Mouse (Mus musculus) forebrain, embryonic 14.5 days (tissue): ENCODE measurements around the gene Xxylt1. TPM values are rescaled to one million over a fixed set of nuclear protein-coding genes. Genes with fewer than 3 reads are reported as not detected.
A peak's percentile ranks its signal among the peaks of the same experiment; 100 is the strongest.

Experiments used
- ATAC-seq: fragments of 200-750 bp; cut with Nextera tagmentation; 2 replicates; pipeline ENCODE4 v1.8.0; 2017; ENCODE audit warnings: mild to moderate bottlenecking, moderate library complexity
- DNase-seq: peaks from one replicate; pipeline ENCODE4 v3.0.0-alpha.2; 2015; ENCODE audit warnings: low spot score
- H3K27ac ChIP-seq: fragments of 300-500 bp; sonication (generic); 2 replicates; pipeline ENCODE4 v1.5.1; 2014; ENCODE audit warnings: low read depth, mild to moderate bottlenecking, control low read depth, low read length, moderate library complexity
- H3K27me3 ChIP-seq: fragments of 300-500 bp; sonication (generic); replicated peaks from 2 replicates; pipeline ENCODE4 v1.6.1; 2014; ENCODE audit warnings: low read length, control low read depth, mixed read lengths; ENCODE audit not compliant: control insufficient read depth, insufficient read depth
- H3K36me3 ChIP-seq: fragments of 300-500 bp; sonication (generic); 2 replicates; pipeline ENCODE4 v1.6.1; 2014; ENCODE audit warnings: low read length, control low read depth; ENCODE audit not compliant: control insufficient read depth, insufficient read depth
- H3K4me1 ChIP-seq: fragments of 300-500 bp; sonication (generic); 2 replicates; pipeline ENCODE4 v1.6.1; 2014; ENCODE audit warnings: antibody characterized with exemption, low read length, control low read depth; ENCODE audit not compliant: control insufficient read depth, insufficient read depth
- H3K4me2 ChIP-seq: fragments of 300-500 bp; sonication (generic); 2 replicates; pipeline ENCODE4 v1.6.1; 2014; ENCODE audit warnings: mild to moderate bottlenecking, control low read depth, low read length
- H3K4me3 ChIP-seq: fragments of 300-500 bp; sonication (generic); 2 replicates; pipeline ENCODE4 v1.5.1; 2014; ENCODE audit warnings: low read depth, low read length, control low read depth
- H3K9ac ChIP-seq: fragments of 300-500 bp; sonication (generic); 2 replicates; pipeline ENCODE4 v1.6.1; 2014; ENCODE audit warnings: mild to moderate bottlenecking, low read length, control low read depth, moderate library complexity
- H3K9me3 ChIP-seq: fragments of 300-500 bp; sonication (generic); replicated peaks from 2 replicates; pipeline ENCODE4 v1.6.1; 2016; ENCODE audit warnings: low read length, control low read depth, mixed read lengths; ENCODE audit not compliant: control insufficient read depth
- WGBS: fragments of 180-500 bp; shearing (Covaris S2); extraction: QIAGEN DNeasy Blood & Tissue Kit; methylation state at CpG from one replicate; pipeline ENCODE4 v1.1.7; 2014; 5-methylcytosine and 5-hydroxymethylcytosine counted together
- polyA plus RNA-seq: library from polyadenylated mRNA; unstranded; fragments of >200 nt; fragmentation: Nextera tagmentation; extraction: Ambion mirVana; gene quantifications from 2 replicates; pipeline ENCODE4 v1.2.1, GENCODE M21; 2014

Gene Xxylt1
- polyA plus RNA-seq, 1 experiment from 2014 or later = 8.5 TPM

GRCm38 (mm10) chr16:31037431-31037830, 43.8 kb downstream of the Xxylt1 start:
- Histone ChIP-seq H3K9ac (no peak overlapping the region), H3K27ac (no peak overlapping the region), H3K27me3 (no peaks in the 10 kb centered on the region), H3K36me3 (no peaks in the 10 kb centered on the region), H3K4me1 (peaks cover 15% of the 10 kb centered on the region), H3K9me3 (no peaks in the 10 kb centered on the region), H3K4me3 (no peak overlapping the region), H3K4me2 (no peak overlapping the region)
- ATAC-seq (no peak), DNase-seq (peak; percentile 37)
- WGBS = 48% methylated on average over 1 of the region's 1 CpGs

- no peak overlapping the region for H3K27ac ChIP-seq
- peak; percentile 66 for DNase-seq
- H3K4me2 ChIP-seq = no peak overlapping the region
- H3K36me3 ChIP-seq = no peaks in the 10 kb centered on the region
- WGBS = 74% methylated on average over 8 of the region's 8 CpGs
- H3K9ac ChIP-seq = no peak overlapping the region
- H3K4me1 ChIP-seq = peaks cover 15% of the 10 kb centered on the region
- H3K4me3 ChIP-seq = no peak overlapping the region
- ATAC-seq = peak; percentile 54; the same call in 1 of the 2 replicates
- H3K27me3 ChIP-seq = no peaks in the 10 kb centered on the region
- no peaks in the 10 kb centered on the region for H3K9me3 ChIP-seq
Measured at GRCm38 (mm10) chr16:31035651-31036245, 45.5 kb downstream of the Xxylt1 start.

- H3K27me3 ChIP-seq = no peaks in the 10 kb centered on the region
- H3K4me1 ChIP-seq = peaks cover 15% of the 10 kb centered on the region
- no peak for DNase-seq
- H3K4me2 ChIP-seq = no peak overlapping the region
- H3K36me3 ChIP-seq = no peaks in the 10 kb centered on the region
- H3K4me3 ChIP-seq = no peak overlapping the region
- 71% methylated on average over 7 of the region's 7 CpGs for WGBS
- ATAC-seq = no peak
- no peak overlapping the region for H3K27ac ChIP-seq
- no peak overlapping the region for H3K9ac ChIP-seq
- no peaks in the 10 kb centered on the region for H3K9me3 ChIP-seq
Measured at GRCm38 (mm10) chr16:31035235-31035634, 46.0 kb downstream of the Xxylt1 start.

- peak; percentile 40 for DNase-seq
- 5% methylated on average over 3 of the region's 3 CpGs for WGBS
- Histone ChIP-seq H3K4me3 (no peak overlapping the region), H3K27ac (no peak overlapping the region; the same call in 1 of the 2 replicates), H3K4me1 (peaks cover 15% of the 10 kb centered on the region), H3K27me3 (no peaks in the 10 kb centered on the region), H3K9ac (no peak overlapping the region), H3K36me3 (no peaks in the 10 kb centered on the region), H3K9me3 (no peaks in the 10 kb centered on the region), H3K4me2 (no peak overlapping the region)
- no peak for ATAC-seq
Measured at GRCm38 (mm10) chr16:31034051-31034450, 47.2 kb downstream of the Xxylt1 start.

GRCm38 (mm10) chr16:31029739-31030485, 51.3 kb downstream of the Xxylt1 start:
- no peaks in the 10 kb centered on the region for H3K36me3 ChIP-seq
- 66% methylated on average over 11 of the region's 11 CpGs for WGBS
- H3K4me2 ChIP-seq = no peak overlapping the region
- ATAC-seq (no peak), DNase-seq (no peak)
- H3K4me1 ChIP-seq = peaks cover 7% of the 10 kb centered on the region
- no peaks in the 10 kb centered on the region for H3K9me3 ChIP-seq
- H3K4me3 ChIP-seq = no peak overlapping the region
- H3K27ac ChIP-seq = no peak overlapping the region
- no peak overlapping the region for H3K9ac ChIP-seq
- H3K27me3 ChIP-seq = no peaks in the 10 kb centered on the region

GRCm38 (mm10) chr16:31027675-31028074, 53.6 kb downstream of the Xxylt1 start:
- no peak overlapping the region for H3K4me3 ChIP-seq
- DNase-seq (no peak), ATAC-seq (no peak)
- no peak overlapping the region for H3K9ac ChIP-seq
- no peak overlapping the region for H3K27ac ChIP-seq
- no peaks in the 10 kb centered on the region for H3K36me3 ChIP-seq
- no peaks in the 10 kb centered on the region for H3K9me3 ChIP-seq
- no peaks in the 10 kb centered on the region for H3K27me3 ChIP-seq
- no peaks in the 10 kb centered on the region; the same call in 1 of the 2 replicates for H3K4me1 ChIP-seq
- no peak overlapping the region for H3K4me2 ChIP-seq

- WGBS = 89% methylated on average over 7 of the region's 7 CpGs
- no peaks in the 10 kb centered on the region for H3K9me3 ChIP-seq
- no peak overlapping the region for H3K4me2 ChIP-seq
- no peak overlapping the region for H3K4me3 ChIP-seq
- DNase-seq = no peak
- H3K9ac ChIP-seq = no peak overlapping the region
- H3K27me3 ChIP-seq = no peaks in the 10 kb centered on the region
- ATAC-seq = no peak
- H3K36me3 ChIP-seq = no peaks in the 10 kb centered on the region
- H3K27ac ChIP-seq = no peak overlapping the region
- H3K4me1 ChIP-seq = no peaks in the 10 kb centered on the region; the same call in 1 of the 2 replicates
Measured at GRCm38 (mm10) chr16:31025516-31025915, 55.7 kb downstream of the Xxylt1 start.

GRCm38 (mm10) chr16:31024997-31025396, 56.2 kb downstream of the Xxylt1 start:
- no peak for DNase-seq
- Histone ChIP-seq H3K4me1 (no peaks in the 10 kb centered on the region; the same call in 1 of the 2 replicates), H3K27ac (no peak overlapping the region), H3K27me3 (no peaks in the 10 kb centered on the region), H3K4me2 (no peak overlapping the region), H3K9me3 (no peaks in the 10 kb centered on the region), H3K4me3 (no peak overlapping the region), H3K36me3 (no peaks in the 10 kb centered on the region), H3K9ac (no peak overlapping the region)
- WGBS = 90% methylated on average over 4 of the region's 4 CpGs
- no peak for ATAC-seq

- no peak overlapping the region for H3K9ac ChIP-seq
- H3K9me3 ChIP-seq = no peaks in the 10 kb centered on the region
- no peaks in the 10 kb centered on the region for H3K36me3 ChIP-seq
- no peak overlapping the region for H3K4me3 ChIP-seq
- 36% methylated on average over 7 of the region's 7 CpGs for WGBS
- H3K4me1 ChIP-seq = no peaks in the 10 kb centered on the region; the same call in 1 of the 2 replicates
- no peaks in the 10 kb centered on the region for H3K27me3 ChIP-seq
- H3K4me2 ChIP-seq = no peak overlapping the region
- no peak overlapping the region for H3K27ac ChIP-seq
- DNase-seq = no peak
- ATAC-seq = no peak
Measured at GRCm38 (mm10) chr16:31024221-31024620, 57.0 kb downstream of the Xxylt1 start.
